Mouse (Mus musculus): ENCODE data around the gene Sgms2. TPM values are rescaled to one million over a fixed set of nuclear protein-coding genes. Genes with fewer than 3 reads are reported as not detected.

Gene Sgms2
- polyA plus RNA-seq, 1 experiment from 2014 or later, result 0.61 TPM

Other genes starting within 250 kb of the Sgms2 start
- 30.1 and 31.6 TPM in 2 replicates for gene Hadh, start 219.3 kb downstream of the Sgms2 start, polyA plus RNA-seq (2015; fragmentation: Nextera tagmentation; extraction: Ambion mirVana)
- gene Cyp2u1, start 188.2 kb downstream of the Sgms2 start, polyA plus RNA-seq (2015; fragmentation: Nextera tagmentation; extraction: Ambion mirVana), result 3.8 and 4.8 TPM in 2 replicates
- gene Papss1, start 73.4 kb upstream of the Sgms2 start, polyA plus RNA-seq (2015; fragmentation: Nextera tagmentation; extraction: Ambion mirVana), result 101 TPM in 2 replicates

All from midbrain, embryonic 13.5 days (tissue).